Mouse (Mus musculus) liver, adult (tissue): ENCODE data around the gene Gna11.

Experiments
- GATA4 ChIP-seq: IDR thresholded peaks from 2 replicates; pipeline ENCODE4 v1.6.1; 2014; ENCODE audit warnings: mild to moderate bottlenecking, low read length; ENCODE audit not compliant: insufficient replicate concordance

Gene Gna11

DNA sequence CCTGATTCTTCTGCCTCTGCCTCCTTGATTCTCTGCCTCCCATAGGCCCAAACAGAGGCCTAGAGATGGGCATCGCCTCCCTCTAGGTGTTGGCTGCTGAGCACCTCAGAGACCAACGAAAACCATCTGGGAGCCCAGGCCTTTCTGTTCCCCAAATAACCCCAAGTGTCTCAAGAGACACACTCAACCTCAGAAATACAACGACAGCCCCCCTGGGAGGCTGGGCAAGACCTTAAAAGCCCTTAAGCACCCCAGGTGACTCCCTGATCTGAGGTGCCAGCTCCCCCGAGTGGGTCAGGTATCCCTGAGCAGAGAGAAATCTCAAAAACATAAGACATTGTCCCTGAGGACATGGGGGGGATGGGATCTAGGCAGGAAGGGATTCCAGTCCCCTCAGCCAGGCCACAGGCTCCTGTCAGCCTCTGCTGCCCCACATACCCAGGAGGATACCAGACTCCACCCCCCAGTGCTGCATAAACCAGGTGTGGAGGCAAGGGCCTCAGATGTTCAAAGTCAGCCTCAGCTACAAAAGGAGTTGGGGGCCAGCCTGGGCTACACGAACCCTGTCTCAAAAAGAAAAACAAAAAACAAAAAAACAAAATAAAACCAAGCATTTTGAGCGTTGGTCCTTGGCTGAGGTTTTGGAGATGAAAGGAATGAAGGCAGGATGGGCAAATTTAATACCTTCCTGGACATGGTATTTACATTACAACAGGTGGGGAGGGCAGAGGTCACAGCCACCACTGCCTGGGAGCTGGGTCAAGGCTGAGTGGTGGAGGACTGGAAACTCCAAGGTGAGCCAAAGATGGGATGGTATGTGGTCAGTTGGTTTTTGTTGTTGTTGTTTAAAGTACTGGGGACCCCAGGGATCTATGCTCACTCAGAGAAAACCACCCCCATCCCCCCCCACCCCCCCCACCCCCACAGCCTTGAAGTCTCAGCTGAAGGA lies 9.1 kb upstream of the Gna11 start:
- TF ChIP-seq GATA4: no peak

DNA sequence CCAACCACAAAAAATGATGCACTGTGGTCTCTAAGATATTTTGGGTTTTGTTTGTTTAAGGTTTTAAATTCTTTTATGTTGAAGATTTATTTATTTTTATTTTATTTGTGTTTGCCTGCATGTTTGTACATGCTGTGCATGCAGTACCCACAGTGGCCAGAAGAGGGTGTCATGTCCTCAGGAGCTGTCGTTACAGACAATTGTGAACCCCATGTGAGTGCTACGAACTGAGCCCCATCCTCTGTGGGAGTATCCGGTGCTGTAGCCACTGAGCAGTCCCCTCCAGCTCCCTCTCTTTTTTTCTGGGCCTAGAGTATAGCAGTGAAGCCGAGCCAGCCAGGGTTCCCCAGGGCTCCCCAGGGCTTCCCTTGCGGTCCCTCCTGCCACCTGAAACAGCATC lies 8.2 kb upstream of the Gna11 start:
- no peak for TF ChIP-seq GATA4

DNA sequence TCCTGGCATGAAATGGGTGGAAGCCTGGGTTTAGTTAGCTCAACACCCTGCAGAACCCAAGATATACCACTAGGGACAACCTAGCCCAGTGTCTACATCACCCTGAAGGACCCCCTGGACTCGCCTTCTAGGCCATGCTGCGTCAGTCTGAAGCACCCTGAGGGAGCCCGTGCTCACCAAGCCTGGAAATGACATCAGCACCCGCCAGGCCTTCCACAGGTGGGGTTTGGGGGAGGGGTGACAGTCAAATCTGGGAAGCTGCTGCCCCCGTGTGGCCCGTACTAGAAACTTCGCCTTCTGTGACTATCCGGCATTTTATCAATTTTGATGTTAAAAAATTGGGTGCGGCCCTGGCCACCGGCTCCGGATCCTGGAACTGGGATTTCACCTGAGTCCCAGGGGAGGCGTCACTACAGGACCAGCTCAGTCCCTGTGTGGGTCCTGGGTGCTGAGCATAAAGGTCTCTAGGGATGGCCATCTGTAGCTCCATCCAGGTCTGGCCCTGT lies 6.7 kb upstream of the Gna11 start:
- TF ChIP-seq GATA4: no peak

DNA sequence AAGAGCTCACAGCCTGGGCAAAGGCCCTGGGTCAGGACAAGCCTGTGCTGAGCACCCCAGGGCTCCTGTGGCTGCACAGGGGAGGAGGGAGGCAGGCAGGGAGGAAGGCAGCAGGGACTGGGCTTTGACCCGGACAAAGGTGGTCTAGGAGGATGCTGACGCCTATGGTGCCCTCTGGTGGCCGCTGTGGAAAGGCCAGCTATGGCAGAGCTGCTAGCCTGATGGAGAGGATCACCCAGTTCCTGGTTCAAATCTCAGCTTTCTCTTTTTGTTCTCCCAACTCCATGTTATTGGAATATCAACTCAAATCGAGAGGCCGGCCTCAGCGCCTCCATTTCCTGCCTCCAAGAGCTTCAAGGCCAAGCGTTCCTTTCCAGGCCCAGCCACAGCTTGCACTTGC lies 5.3 kb upstream of the Gna11 start:
- TF ChIP-seq GATA4: no peak

DNA sequence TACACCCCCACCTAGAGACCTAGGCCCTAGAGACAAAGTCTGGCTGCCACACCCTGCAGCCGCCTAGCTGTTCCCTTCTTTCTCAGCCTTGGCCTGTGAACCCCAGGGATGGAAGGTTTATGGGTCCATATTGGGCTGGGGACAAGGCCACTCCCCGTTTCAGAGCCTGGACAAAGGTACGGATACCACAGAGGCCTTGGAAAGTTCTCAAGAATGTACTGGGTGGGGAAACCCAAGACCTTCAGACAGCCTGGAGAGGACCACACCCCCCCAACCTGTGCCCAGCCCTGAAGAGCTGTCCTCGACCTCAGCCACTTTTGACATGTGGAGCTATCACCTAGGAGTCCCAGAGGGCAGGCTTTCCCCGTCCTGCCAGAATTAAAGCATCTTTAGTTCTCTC lies 4.0 kb upstream of the Gna11 start:
- TF ChIP-seq GATA4: no peak

DNA sequence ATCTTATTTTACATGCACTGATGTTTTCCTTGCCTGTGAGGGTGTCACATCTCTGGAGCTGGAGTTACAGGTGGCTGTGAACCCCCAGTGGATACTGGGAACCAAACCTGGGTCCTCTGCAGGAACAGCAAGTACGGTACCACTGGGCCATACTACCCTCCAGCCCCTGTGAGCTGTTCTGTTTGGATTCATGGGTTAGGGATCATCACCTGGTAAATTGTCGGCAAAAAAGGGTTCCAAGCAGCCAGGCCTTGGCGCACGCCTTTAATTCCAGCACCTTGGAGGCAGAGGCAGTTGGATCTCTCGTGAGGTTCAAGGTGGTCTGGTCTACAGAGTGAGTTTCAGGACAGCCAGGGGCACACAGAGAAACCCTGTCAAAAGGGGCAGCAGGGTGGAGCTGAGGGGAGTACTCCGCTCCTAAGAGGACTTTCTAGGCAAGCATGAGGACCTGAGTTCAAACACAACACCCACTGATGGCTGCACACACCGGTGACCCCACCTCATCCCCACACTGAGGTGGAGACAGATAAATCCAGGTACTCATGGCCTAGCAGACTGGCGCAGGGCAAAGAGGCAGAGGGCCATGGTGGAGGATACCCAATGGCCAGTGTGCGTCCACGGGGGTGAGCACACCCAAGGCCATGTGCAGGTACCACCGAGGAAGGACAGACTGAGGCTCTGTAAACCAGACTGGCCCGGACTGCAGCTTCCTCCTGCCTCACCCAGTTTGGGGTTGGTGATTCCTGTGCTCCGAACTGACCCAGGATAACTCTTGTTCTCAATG lies 2.0 kb upstream of the Gna11 start:
- TF ChIP-seq GATA4: no peak

DNA sequence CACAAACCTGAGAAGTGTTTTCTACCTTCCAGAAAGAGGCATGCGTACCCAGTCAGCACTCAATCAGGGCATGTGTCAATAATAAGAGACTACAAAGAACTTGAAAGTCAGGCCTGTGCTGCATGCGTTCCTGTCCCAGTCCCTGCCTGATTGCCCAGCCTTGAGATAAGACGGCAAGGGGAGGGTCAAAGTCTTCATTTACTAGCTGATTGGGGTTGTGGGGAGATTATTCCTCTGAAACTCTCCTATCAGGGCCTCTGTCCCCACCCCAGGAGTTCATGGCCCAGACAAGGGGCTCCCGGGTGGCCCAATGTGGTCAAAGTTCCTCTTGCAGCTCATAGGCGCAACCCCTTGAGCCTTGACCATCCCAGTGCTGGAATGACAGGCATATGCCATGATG lies 1.3 kb upstream of the Gna11 start:
- no peak for TF ChIP-seq GATA4

DNA sequence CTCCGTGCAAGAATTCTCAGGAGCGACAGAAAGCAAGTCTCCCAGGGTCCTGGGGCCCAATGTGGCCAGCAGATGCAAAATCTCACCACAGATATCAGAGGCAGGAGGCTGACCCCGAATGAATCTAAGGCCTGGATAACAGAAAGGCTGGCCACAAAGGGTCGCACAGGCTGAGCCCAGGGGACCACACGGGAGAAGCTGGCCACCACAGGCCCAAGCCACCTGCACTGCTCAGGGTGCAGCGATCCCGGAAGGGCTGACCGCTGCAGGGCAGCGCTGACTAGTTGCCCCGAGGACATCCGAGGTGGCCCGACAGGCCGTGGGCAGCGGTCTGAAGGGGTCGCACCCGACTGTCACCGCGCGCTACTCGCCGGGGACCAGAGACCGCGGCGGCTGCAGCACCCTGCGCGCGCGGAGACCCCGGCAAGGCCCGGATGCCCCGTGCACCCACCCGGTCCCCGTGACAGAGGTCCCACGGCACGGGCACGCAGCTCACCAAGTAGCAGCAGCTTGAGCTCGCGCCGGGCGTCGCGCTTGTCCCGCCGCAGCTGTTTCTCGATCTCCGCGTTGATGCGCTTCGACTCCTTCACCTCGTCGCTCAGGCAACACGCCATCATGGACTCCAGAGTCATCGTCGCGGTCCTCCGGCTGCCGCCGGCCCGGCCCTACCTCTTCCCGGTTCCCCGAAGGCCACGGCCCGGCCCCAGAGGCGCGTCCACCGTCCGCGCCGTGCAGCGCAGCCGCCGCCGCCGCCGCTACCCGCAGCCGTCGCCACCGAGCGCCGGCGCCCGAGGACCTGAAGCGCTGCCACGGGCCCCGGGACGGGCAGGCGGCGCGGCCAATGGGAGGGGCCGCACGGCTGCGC lies 462 bp downstream of the Gna11 start:
- no peak for TF ChIP-seq GATA4

DNA sequence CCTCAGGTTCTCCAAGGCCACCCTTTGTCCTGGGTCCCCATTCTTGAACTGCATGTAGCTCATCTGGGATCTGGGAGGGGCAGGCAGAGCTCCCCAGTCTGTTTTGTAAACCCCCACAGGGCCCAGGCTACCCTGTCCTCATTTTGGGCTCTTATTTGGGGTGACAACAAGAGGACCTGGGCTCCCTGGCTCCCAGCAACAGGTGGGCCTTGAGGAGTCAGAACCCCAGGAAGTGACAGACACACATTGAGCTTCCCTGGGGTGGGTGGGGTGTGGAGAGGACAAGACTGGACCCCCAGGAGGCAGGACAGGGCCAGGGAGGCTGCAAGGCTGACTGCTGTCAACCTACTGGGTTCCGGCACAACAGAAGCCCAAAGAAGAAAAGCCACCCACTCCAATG lies 1.4 kb downstream of the Gna11 start:
- no peak for TF ChIP-seq GATA4

DNA sequence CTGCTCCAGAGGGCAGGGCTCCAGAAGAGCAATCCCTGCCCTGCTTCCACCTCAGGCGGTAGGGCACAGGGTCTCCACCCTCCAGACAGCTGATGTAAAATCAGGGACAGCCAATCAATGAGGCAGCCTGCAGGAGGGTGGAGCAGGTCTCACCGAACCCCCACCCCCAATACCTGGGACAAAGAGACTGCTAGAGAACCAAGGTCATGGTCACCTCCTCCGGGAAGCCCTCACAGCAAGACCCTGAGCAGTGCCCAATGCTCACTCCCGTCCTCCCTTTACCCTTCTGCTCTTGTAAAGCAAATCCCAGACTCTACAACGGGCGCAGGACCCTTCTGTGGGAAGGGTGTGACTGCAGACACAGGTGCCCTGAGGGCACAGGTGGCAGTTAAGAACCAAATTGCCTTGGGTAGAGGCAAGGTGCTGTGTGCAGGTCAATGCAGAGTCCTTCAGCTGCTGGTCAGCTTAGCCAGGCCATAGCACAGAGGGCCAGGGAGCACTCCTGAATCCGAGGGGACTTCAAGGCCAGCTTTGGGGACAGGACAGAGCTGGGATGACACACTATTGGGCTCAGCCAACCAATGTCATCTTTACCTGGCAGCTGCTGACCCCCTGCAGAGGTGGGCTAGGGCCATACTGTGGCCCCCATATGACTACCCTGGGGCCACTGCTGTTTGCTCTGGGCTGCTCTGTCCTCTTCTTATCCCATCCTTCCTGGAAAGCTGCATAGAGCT lies 2.1 kb downstream of the Gna11 start:
- no peak for TF ChIP-seq GATA4

DNA sequence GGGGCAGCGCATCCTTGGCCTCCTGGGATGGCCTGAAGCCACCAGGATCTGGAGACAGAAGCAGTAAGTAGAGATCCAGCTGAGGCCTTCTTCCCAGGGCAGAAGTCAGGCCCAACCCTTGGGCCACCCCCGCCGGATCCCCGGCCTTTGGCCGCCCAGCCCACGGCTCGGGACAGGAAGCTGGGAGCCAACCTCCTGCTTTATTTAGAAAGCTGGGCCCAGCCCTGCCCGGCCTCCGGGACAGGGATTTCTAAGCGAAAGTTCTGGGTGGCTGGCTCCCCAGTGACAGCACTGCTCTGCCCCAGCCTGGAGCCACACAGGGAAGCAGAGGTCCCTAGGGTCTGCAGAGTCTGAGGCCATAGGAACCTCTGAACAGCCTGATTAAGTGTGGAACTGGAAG lies 3.2 kb downstream of the Gna11 start:
- peak; percentile 3; the same call in 1 of the 2 replicates for TF ChIP-seq GATA4

DNA sequence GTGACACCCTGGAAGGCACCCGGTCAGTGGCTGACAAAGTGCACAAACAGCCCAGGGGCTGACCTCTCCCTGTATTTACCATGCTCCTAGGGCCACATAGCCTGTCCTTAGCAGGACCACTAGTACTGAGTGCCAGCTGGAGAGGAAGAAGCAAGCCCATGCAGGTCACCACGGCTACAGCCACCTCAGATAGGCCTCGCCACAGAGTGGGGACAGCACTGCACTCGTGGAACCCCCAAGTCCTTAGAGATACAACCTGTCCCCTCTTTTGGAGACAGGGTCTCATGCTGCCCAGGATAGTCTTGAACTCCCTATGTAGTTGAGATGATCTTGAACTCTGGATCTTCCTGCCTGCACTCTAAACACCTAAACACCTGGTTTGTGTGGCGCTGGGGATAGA lies 3.6 kb downstream of the Gna11 start:
- 0 out of 2 replicates have a peak, but pooled peaks have one; percentile 4 for TF ChIP-seq GATA4

DNA sequence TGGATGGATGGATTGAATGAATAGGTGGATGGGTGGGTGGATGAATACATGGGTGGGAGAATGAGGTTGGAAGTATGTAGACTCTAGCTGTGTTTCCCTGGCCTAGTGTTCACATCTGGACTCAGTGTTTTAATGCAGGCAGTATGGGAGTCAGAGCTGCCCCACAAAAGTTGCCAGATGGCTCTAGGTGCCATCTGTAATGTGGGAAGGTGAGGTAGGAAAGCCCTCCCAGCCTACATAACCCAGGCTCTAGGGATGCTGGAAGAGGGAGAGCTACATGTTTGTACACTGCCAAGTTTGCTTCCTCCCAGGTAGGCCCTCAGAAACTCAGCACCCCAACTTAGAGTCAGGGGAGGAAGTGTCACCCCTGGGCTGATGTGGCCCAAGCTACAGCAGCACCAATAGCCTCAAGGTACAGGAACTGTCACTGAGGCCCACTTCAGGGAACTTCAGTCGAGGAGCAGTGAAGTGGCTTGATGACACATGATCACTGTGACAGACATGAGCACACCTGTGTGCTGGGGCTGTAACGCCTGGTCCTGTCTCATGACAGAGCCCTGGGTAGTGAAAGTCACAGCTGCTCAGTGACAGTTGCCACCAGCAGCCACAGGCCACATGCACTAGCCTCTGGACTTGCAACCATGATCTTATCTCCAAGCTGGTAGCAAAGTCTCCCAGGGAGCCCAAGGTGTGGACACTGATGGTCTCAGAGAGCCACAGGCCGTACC lies 6.5 kb downstream of the Gna11 start:
- no peak for TF ChIP-seq GATA4

DNA sequence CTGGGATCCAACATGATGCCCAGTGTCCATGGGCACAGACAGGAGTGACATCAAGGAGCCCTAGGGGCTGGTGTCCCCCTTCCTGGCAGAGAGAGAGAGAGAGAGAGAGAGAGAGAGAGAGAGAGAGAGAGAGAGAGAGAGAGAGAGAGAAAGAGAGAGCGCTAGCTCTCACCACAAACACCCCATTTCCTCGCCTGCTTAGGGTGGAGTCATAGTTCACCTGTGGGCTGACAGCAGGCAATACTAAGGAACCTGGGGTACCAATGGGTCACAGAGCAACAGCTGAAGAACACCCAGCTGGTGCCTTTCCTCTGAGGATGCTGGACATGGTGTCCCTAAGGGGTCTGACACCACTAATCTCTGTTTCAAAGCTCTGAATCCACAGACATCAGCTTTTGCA lies 7.6 kb downstream of the Gna11 start:
- no peak for TF ChIP-seq GATA4
